ENCODE assay signal across 8 mouse cellular contexts in the genomic region with DNA sequence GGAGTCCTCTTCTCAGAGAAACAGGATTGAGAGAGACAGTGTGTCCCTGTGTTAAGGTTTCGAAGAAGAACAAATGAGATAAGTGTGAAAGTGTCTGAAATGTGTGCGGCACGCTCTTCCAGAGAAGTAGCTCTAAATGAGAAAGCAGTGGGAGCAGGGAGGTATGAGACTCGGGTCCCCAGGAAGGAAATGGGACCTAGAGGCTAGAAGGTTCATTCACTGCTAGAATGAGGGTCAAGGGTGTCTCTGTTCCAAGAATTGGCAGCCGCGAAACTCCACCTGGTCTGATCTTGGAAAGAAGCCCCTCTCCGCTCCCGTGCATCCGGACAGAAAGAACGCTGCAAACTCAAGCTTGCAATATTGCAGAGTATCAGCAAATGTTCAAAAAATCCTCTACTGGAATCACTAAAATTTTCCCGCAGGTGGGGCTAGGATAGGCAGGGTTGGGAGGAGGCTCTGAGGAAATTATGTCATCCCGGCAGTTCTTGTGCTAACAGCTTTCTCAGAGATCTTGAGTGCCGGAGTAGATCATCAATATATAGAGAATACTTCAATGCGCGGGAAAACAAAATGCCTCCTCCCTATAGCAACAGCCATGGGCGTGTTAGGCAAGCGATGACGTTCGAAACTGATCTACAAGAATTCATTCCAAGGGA. TPM values are rescaled to one million over a fixed set of nuclear protein-coding genes. Genes with fewer than 3 reads are reported as not detected.
DNase-seq lines count a peak whose midpoint lies in the region; ATAC-seq lines count a peak whose summit lies in the region.

No protein-coding gene starts in this region.

- H3K4me1 ChIP-seq in intestine, embryonic 15.5 days (replicated peaks): peaks cover 8% of the 10 kb centered on the region
- H3K4me1 ChIP-seq in midbrain, embryonic 10.5 days: peaks cover 38% of the 10 kb centered on the region

- 8% methylated on average over 19 of the region's 19 CpGs for WGBS in intestine, embryonic 15.5 days
- 6% methylated on average over 19 of the region's 19 CpGs for WGBS in midbrain, embryonic 10.5 days

- no peak for ATAC-seq in cerebellum, adult (ENCODE audit: insufficient number of reproducible peaks, low FRiP score, low TSS enrichment)
- no peak for ATAC-seq in intestine, embryonic 15.5 days

- peak overlapping the region; percentile 72 for H3K4me3 ChIP-seq in intestine, embryonic 15.5 days (replicated peaks)
- peak overlapping the region; percentile 71 for H3K4me3 ChIP-seq in midbrain, embryonic 10.5 days

- no peaks in the 10 kb centered on the region for H3K36me3 ChIP-seq in intestine, embryonic 15.5 days
- no peaks in the 10 kb centered on the region for H3K36me3 ChIP-seq in midbrain, embryonic 10.5 days

- H3K27me3 ChIP-seq in intestine, embryonic 15.5 days (replicated peaks): no peaks in the 10 kb centered on the region
- H3K27me3 ChIP-seq in midbrain, embryonic 10.5 days (ENCODE audit: low read depth, poor library complexity, severe bottlenecking): peaks cover 37% of the 10 kb centered on the region

- H3K9ac ChIP-seq in intestine, embryonic 15.5 days: peak overlapping the region; percentile 67; the same call in 1 of the 2 replicates

- no peaks in the 10 kb centered on the region for H3K9me3 ChIP-seq in intestine, embryonic 15.5 days
- no peaks in the 10 kb centered on the region for H3K9me3 ChIP-seq in midbrain, embryonic 10.5 days (replicated peaks)

- peak overlapping the region; percentile 97 for H3K4me2 ChIP-seq in intestine, embryonic 15.5 days (replicated peaks)

- DNase-seq in cerebellum, adult 11 months: peak; percentile 12
- DNase-seq in cerebellum, adult 11-12 months: peak; percentile 26
- DNase-seq in forelimb bud, embryonic 11.5 days (ENCODE audit: low read depth, low spot score): peak; percentile 35
- peak; percentile 36 for DNase-seq in midbrain, embryonic 10.5 days (ENCODE audit: low spot score)
- no peak for DNase-seq in T-cell, adult 2 months (ENCODE audit: low spot score)
- DNase-seq in ovary, adult 18-20 months (ENCODE audit: low spot score): no peak

- peak overlapping the region; percentile 86 for H3K27ac ChIP-seq in intestine, embryonic 15.5 days
- peak overlapping the region; percentile 96 for H3K27ac ChIP-seq in midbrain, embryonic 10.5 days (replicated peaks)

RNA-seq across cellular contexts. Expression of gene Klf12, which starts 2.2 kb away (rescaled TPM):
- polyA plus RNA-seq in intestine, embryonic 15.5 days (2015; fragmentation: Nextera tagmentation; extraction: Ambion mirVana): 10.6 TPM in 2 replicates
- 15.8 and 26.7 TPM in 2 replicates for polyA plus RNA-seq in midbrain, embryonic 10.5 days (2016; fragmentation: Nextera tagmentation; extraction: Ambion mirVana)

Comparison
In these comparisons a context has a peak if more than half of its experiments do, and no peak if none do; other contexts are left out.
1. DNase-seq: peak in cerebellum, adult 11 months (single experiment), cerebellum, adult 11-12 months (single experiment), forelimb bud, embryonic 11.5 days (single experiment) and midbrain, embryonic 10.5 days (single experiment); none in T-cell, adult 2 months (single experiment) and ovary, adult 18-20 months (single experiment).